8 mouse cellular contexts compared by ENCODE assay signal in the genomic region with DNA sequence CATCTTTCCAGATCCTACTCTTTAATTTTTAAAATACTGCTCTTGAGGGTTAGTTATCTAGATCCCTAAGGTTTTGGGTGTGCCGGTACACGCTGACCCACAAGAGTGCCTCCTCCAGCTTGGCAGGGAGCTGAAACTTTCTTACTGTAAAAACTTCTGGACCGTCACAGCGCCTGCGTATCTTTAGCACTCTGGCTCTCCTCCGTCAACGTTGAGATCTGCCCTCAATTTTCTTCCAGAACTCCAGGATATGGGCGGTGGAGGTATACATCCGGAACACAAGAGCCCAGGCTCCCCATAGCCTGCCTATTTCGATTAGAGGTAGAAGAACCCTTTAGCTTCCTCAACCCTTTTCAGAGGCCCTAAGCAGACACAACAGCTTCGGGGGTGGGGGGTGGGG. TPM values are rescaled to one million over a fixed set of nuclear protein-coding genes. Genes with fewer than 3 reads are reported as not detected.
A peak's percentile ranks its signal among the peaks of the same experiment; 100 is the strongest.
DNase-seq lines count a peak whose midpoint lies in the region; ATAC-seq lines count a peak whose summit lies in the region.

No protein-coding gene starts in this region.

- peak overlapping the region; percentile 53 for H3K4me3 ChIP-seq in embryonic facial prominence, embryonic 14.5 days (ENCODE audit: low read depth, low read length)
- H3K4me3 ChIP-seq in intestine, embryonic 14.5 days (ENCODE audit: low read depth, low read length): peak overlapping the region; percentile 46
- H3K4me3 ChIP-seq in midbrain, embryonic 10.5 days: peak overlapping the region; percentile 64

- H3K27ac ChIP-seq in embryonic facial prominence, embryonic 14.5 days (replicated peaks; ENCODE audit: low read depth, low read length): no peak overlapping the region
- no peak overlapping the region for H3K27ac ChIP-seq in intestine, embryonic 14.5 days (ENCODE audit: low read depth)
- H3K27ac ChIP-seq in midbrain, embryonic 10.5 days (replicated peaks): no peak overlapping the region

- peak overlapping the region; percentile 99 for H3K4me2 ChIP-seq in embryonic facial prominence, embryonic 14.5 days (ENCODE audit: low read depth, low read length)
- H3K4me2 ChIP-seq in intestine, embryonic 14.5 days (ENCODE audit: low read length): peak overlapping the region; percentile 97

- H3K9me3 ChIP-seq in embryonic facial prominence, embryonic 14.5 days (ENCODE audit: control insufficient read depth, low read length): no peaks in the 10 kb centered on the region
- H3K9me3 ChIP-seq in intestine, embryonic 14.5 days (ENCODE audit: control insufficient read depth, low read length): no peaks in the 10 kb centered on the region
- no peaks in the 10 kb centered on the region for H3K9me3 ChIP-seq in midbrain, embryonic 10.5 days (replicated peaks)

- WGBS in embryonic facial prominence, embryonic 14.5 days: 27% methylated on average over 11 of the region's 11 CpGs
- 31% methylated on average over 11 of the region's 11 CpGs for WGBS in intestine, embryonic 14.5 days
- WGBS in midbrain, embryonic 10.5 days: 37% methylated on average over 11 of the region's 11 CpGs

- DNase-seq in embryonic facial prominence, embryonic 14.5 days (ENCODE audit: low spot score): no peak
- peak; percentile 41 to 59 for DNase-seq in heart, adult 18-20 months
- peak; percentile 58 for DNase-seq in intestine, embryonic 14.5 days (ENCODE audit: low spot score)
- no peak for DNase-seq in midbrain, embryonic 10.5 days (ENCODE audit: low spot score)
- no peak for DNase-seq in urinary bladder, adult 2 months (ENCODE audit: low spot score)
- DNase-seq in retina, embryonic 14.5 days (ENCODE audit: low spot score): no peak
- DNase-seq in adrenal gland, postnatal 4 days (ENCODE audit: low spot score in 2 of 2): no peak
- DNase-seq in adrenal gland, adult 18-20 months (ENCODE audit: low spot score in 2 of 2): no peak

- H3K36me3 ChIP-seq in embryonic facial prominence, embryonic 14.5 days (ENCODE audit: control insufficient read depth, insufficient read depth, low read length): no peaks in the 10 kb centered on the region
- no peaks in the 10 kb centered on the region for H3K36me3 ChIP-seq in intestine, embryonic 14.5 days (ENCODE audit: control insufficient read depth, insufficient read depth, low read length)
- H3K36me3 ChIP-seq in midbrain, embryonic 10.5 days: no peaks in the 10 kb centered on the region

- no peak overlapping the region; the same call in 1 of the 2 replicates for H3K9ac ChIP-seq in embryonic facial prominence, embryonic 14.5 days (ENCODE audit: low read depth, low read length)
- H3K9ac ChIP-seq in intestine, embryonic 14.5 days (ENCODE audit: low read length): no peak overlapping the region

- no peaks in the 10 kb centered on the region for H3K4me1 ChIP-seq in embryonic facial prominence, embryonic 14.5 days (ENCODE audit: control insufficient read depth, insufficient read depth, low read length)
- H3K4me1 ChIP-seq in intestine, embryonic 14.5 days (replicated peaks; ENCODE audit: control insufficient read depth, insufficient read depth, low read length): peaks cover 5% of the 10 kb centered on the region; the same call in 1 of the 2 replicates
- peaks cover 31% of the 10 kb centered on the region for H3K4me1 ChIP-seq in midbrain, embryonic 10.5 days

- H3K27me3 ChIP-seq in embryonic facial prominence, embryonic 14.5 days (replicated peaks; ENCODE audit: control insufficient read depth, insufficient read depth, low read length): peaks cover 11% of the 10 kb centered on the region
- H3K27me3 ChIP-seq in intestine, embryonic 14.5 days (replicated peaks; ENCODE audit: control insufficient read depth, insufficient read depth, low read length): no peaks in the 10 kb centered on the region
- peaks cover 50% of the 10 kb centered on the region for H3K27me3 ChIP-seq in midbrain, embryonic 10.5 days (ENCODE audit: low read depth, poor library complexity, severe bottlenecking)

- peak; percentile 15 for ATAC-seq in embryonic facial prominence, embryonic 14.5 days (ENCODE audit: low read depth)
- peak; percentile 33 for ATAC-seq in intestine, embryonic 14.5 days (replicated peaks; ENCODE audit: low FRiP score, low TSS enrichment, low read depth)

RNA-seq across cellular contexts. Expression of a gene that starts 0.6 kb away (rescaled TPM):
- 1.6 and 2.4 TPM in 2 replicates for polyA plus RNA-seq in embryonic facial prominence, embryonic 14.5 days (2014; fragmentation: Nextera tagmentation; extraction: Ambion mirVana)
- total RNA-seq in heart, adult 18-20 months (2021): 1 to 10 TPM in 1 of 2 experiments, under 1 TPM in 1; 0.62 to 1.3 TPM
- polyA plus RNA-seq in intestine, embryonic 14.5 days (2014; fragmentation: Nextera tagmentation; extraction: Ambion mirVana): 2.1 and 2.2 TPM in 2 replicates
- 0.30 and 0.70 TPM in 2 replicates for polyA plus RNA-seq in midbrain, embryonic 10.5 days (2016; fragmentation: Nextera tagmentation; extraction: Ambion mirVana)
- 2.0 and 3.4 TPM in 2 replicates for polyA plus RNA-seq in urinary bladder, adult 2 months (2012; rRNA removed)
- total RNA-seq in adrenal gland, postnatal 4 days (2021): 1 to 10 TPM; 1.2 to 1.4 TPM
- total RNA-seq in adrenal gland, adult 18-20 months (2021): under 1 TPM; 0.27 to 0.67 TPM

Comparison
In these comparisons a context has a peak if more than half of its experiments do, and no peak if none do; other contexts are left out.
1. DNase-seq: peak in heart, adult 18-20 months (2 of 2) and intestine, embryonic 14.5 days (single experiment); none in embryonic facial prominence, embryonic 14.5 days (single experiment), midbrain, embryonic 10.5 days (single experiment), urinary bladder, adult 2 months (single experiment), retina, embryonic 14.5 days (single experiment), adrenal gland, postnatal 4 days (0 of 2) and adrenal gland, adult 18-20 months (0 of 2).
2. Peak in every context shown above with its lines, with median percentiles within 50 percentile points of each other: H3K4me3 ChIP-seq.